Mouse (Mus musculus) frontal cortex, adult (tissue): ENCODE data around the gene Tmem159.
A peak's percentile ranks its signal among the peaks of the same experiment; 100 is the strongest.

Experiments used
- ATAC-seq: cut with Nextera tagmentation; 2 replicates; pipeline ENCODE4 v1.9.2; 2017; ENCODE audit warnings: mild to moderate bottlenecking, moderate library complexity, mixed read lengths; ENCODE audit not compliant: low TSS enrichment

Gene Tmem159

DNA sequence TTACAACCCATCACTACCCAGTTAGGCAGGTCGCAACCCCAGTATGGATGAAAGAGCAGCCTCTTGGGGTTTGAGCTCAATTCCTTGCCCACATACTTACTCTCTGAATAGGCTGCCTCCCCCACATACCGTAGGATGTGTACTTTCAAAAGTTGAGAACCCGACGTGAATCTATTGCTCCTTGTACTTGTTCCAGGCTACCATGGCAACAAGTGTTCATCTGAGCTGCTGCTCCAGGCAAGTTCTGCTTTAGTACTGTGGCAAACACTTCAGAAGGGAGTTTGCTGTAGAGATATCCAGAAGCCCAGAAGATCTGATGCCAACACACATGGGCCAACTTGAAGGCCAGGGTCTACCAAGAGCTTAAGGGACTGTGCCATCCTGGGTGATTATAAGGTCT lies 26.8 kb downstream of the Tmem159 start:
- no peak; the same call in 1 of the 2 replicates for ATAC-seq

DNA sequence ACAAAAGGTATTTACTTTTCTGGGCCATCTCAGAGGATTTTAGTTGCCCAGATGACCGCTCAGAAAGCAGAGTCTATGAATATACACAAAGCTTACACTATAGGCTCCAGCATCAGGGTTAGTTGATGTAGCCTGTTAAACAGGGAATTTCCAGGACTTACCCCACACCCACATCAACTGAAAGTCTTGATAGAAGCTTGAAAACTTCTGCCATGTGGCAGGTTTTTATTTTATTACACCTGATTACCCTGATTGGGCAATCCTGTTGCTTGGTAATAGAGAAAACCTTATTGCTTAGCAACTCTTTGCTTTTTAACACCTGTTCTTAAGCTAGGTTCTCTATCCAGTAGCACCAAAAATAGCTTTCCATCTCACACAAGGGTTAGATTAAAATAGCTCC lies 40.6 kb downstream of the Tmem159 start:
- no peak for ATAC-seq

DNA sequence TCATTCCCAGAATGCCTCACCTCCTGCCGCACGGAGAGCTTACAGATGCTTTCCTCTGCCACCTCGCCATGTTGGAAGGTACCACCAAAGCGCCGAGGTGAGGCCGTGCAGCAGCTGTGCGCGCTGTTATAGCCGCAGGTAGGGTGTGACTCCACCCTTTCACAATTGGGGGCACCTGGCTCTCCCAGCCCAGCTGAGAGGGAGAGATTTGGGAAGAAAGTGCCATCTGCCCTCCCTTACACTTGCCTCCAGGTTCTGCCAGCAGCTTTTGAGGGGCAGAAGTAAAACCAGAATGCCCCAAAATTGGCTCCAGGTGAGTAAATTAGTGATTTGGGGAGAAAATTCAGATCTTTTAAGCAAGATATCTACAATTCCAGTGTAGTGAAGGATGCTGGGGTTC lies 43.0 kb downstream of the Tmem159 start, which contains the start of gene Zp2:
Gene Zp2, minus strand, starts transcription at position 101 of the 400 bp plus-strand sequence.
- no peak for ATAC-seq

DNA sequence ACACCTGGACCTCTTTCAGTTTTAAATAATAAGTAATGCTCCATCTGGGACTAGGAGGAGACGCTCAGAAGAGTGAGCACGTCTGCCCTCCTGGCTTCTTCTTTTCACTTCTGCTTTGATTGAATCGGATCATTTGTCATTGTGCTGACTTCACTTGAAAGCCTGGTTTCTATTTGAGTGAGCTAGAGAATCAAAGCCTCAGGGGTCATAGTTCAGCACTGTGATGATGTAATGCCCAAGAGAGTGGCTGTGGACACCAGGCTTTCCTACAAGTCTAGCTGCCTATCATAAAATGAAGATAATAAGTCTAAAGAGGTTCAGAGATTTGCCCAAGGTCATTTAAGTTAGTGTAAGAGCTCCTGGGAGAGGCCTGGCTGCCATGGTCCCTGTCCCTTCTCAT lies 48.1 kb downstream of the Tmem159 start:
- no peak for ATAC-seq

DNA sequence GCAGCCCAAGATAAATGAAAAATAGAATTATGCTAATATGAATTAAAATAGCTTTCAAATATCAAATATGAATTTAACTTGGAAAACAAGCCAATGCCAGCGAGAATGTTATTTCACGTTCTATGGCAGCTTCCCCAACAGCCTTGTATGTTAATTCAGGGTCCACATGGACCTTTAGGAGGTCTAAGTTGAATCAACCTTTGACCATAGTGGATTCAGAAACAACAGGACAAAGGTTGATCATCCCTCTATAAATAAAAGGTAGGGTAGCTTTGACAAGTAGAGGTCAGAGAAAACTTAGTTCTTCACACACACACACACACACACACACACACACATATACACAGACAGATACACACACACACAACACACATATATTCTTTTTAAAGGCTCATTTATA lies 48.7 kb downstream of the Tmem159 start:
- no peak for ATAC-seq

DNA sequence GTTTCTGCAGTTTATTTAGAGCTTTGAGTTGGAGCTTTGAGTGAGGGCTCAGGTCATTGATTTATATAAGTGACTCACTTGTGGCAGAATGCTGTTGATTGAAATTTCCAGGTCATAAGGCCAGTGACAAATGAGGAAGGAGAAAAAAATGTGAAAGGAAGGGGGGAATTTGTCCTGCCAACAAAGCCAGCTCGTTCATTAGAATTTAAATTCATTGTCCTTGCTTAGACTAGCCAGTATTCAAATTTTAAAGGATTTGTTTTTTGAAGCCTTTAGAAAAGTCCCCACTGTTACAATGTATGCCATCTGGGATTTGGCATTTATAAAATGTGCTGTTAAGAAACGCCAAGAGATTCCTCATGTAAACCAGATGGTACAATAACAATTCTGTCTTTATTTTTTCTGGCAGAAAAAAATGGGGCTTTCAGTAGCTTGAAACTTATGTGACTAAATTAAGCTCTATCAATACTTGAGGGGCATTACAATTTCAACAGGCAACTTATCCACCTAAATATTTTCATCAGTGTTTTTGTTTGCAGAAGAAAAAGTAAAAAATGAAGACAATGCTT lies 54.8 kb downstream of the Tmem159 start:
- ATAC-seq: peak; percentile 84

DNA sequence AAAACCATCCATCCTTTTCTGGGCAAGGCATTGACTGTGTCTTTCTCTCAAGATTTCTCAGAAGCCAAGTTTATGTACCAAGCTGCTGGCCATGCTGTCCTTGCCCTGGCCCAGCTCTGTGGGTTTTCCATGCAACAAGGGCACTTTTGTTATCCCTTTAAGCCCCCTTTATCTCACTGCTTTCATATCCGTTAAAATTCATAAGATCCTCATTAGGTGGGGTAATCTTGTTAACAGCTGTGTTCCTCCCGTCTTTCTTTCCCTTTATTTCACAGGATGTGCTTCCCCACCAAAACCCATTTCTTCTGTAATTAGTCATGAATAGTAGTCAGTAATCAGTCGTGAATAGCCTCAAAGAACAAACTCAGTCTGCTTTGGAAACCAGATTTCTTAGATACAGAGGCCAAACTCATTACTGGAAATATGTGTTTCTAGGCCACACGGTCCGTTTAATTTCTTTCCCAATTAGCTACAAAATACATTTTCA lies 55.5 kb downstream of the Tmem159 start:
- peak; percentile 27; the same call in 1 of the 2 replicates for ATAC-seq

DNA sequence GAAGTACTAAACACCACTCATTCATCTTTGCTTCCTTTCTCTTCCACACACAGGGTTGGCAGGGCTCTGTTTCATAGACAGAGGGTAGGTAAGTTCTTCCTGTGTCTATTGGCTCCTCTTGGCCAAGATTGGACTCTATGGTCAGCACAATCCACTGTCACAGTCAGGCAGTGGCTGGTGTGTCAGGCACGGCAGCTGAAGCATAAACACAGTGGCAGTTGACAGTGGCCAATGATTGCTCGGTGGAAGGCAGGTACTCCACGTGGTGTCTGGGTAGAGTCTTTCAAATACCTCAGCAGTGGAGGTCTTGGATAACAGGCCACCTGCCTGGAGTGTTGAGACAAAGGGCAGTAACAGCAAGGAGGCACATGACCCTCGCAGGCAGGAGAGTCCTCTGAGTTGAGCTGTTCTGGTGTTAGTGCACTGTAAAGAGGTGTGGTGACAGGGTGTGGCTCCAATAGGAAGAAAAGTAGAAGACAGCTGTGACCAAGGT lies 56.0 kb downstream of the Tmem159 start:
- ATAC-seq: no peak

DNA sequence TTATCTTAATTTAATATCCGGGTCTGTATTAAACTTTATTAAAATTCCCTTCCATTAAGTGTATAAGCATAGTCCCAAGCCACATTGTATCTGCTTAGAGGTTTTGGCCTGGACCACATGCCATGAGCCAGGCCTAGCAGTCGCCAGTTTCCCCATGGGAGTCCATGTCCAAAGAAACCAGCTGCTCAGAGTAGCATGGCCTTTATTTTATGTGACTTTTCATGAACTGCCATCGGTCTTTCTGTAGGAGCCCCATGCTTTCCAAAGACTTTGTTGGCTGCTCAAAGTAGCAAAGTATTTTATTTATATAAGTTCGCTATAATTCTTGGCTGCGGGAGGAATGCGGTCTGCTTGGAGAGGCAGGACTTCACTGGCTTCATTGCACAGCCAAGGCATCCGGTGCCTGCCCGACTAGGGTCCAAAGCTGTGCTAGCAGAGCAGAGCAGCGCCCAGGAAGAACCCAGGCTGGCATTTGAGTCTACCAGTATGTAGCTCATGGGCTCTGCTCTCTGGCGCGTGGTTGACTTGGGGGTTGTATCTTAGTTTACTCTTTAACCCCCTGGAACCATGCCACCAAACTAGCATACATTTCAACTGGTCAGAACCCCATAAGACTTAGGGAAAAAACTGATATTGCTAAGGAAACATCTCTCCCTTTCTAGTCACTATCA lies 61.6 kb downstream of the Tmem159 start:
- no peak for ATAC-seq
